Mouse (Mus musculus) kidney, postnatal 4 days (tissue): Measurements from ENCODE around the gene Galnt10.
"Not testable (repeated sequence)": the region's sequence is repeated elsewhere in the genome, so short reads cannot be mapped to it uniquely, and the experiment has no call there.

ENCODE experiments used
- DNase-seq, 2 experiments: peaks; one replicate each; pipeline ENCODE4 v3.0.0; 2021; ENCODE audit warnings: mixed read lengths in 2 of 2

Galnt10 gene

GRCm38 (mm10) chr11:57800266-57800951 is 155.2 kb downstream of the Galnt10 start:
- DNase-seq, result no peak

- peak; percentile 98 to 99 for DNase-seq
These were observed 155.9 kb downstream of the Galnt10 start, which contains the start of gene Sap30l for GRCm38 (mm10) chr11:57800971-57801765. Sap30l (plus strand) TSS chr11:57801637.

GRCm38 (mm10) chr11:57801766-57802510 is 156.7 kb downstream of the Galnt10 start:
- DNase-seq, result peak; percentile 78 to 86

- DNase-seq, result no peak
These were observed 157.2 kb downstream of the Galnt10 start for GRCm38 (mm10) chr11:57802511-57802870.

- DNase-seq, result no peak
These were observed 159.8 kb downstream of the Galnt10 start for GRCm38 (mm10) chr11:57805047-57805446.

GRCm38 (mm10) chr11:57809017-57809731 is 163.9 kb downstream of the Galnt10 start:
- DNase-seq, result no peak

GRCm38 (mm10) chr11:57809732-57810098 is 164.5 kb downstream of the Galnt10 start:
- DNase-seq, result no peak

- no peak for DNase-seq
These were observed 165.8 kb downstream of the Galnt10 start for GRCm38 (mm10) chr11:57811006-57811405.

GRCm38 (mm10) chr11:57812212-57812611 is 167.0 kb downstream of the Galnt10 start:
- no peak for DNase-seq

GRCm38 (mm10) chr11:57813641-57814040 is 168.4 kb downstream of the Galnt10 start:
- no peak for DNase-seq

GRCm38 (mm10) chr11:57818189-57818588 is 172.9 kb downstream of the Galnt10 start:
- no peak for DNase-seq

- peak; percentile 92 to 93 for DNase-seq
These were observed 174.8 kb downstream of the Galnt10 start for GRCm38 (mm10) chr11:57819999-57820581.

- not testable (repeated sequence) for DNase-seq
These were observed 177.9 kb downstream of the Galnt10 start for GRCm38 (mm10) chr11:57823159-57823558.

- no peak for DNase-seq
These were observed 178.5 kb downstream of the Galnt10 start for GRCm38 (mm10) chr11:57823714-57824113.

GRCm38 (mm10) chr11:57825234-57825633 is 180.0 kb downstream of the Galnt10 start:
- DNase-seq, result not testable (repeated sequence)

- peak; percentile 36 to 47 for DNase-seq
These were observed 182.0 kb downstream of the Galnt10 start for GRCm38 (mm10) chr11:57827048-57827914.

- peak in 1 of 2 experiments; percentile 54 for DNase-seq
These were observed 182.8 kb downstream of the Galnt10 start for GRCm38 (mm10) chr11:57827915-57828545.

- DNase-seq, result peak in 1 of 2 experiments; percentile 48
These were observed 184.0 kb downstream of the Galnt10 start for GRCm38 (mm10) chr11:57828955-57829870.
